ENCODE assay signal across 39 mouse cellular contexts in the genomic region with DNA sequence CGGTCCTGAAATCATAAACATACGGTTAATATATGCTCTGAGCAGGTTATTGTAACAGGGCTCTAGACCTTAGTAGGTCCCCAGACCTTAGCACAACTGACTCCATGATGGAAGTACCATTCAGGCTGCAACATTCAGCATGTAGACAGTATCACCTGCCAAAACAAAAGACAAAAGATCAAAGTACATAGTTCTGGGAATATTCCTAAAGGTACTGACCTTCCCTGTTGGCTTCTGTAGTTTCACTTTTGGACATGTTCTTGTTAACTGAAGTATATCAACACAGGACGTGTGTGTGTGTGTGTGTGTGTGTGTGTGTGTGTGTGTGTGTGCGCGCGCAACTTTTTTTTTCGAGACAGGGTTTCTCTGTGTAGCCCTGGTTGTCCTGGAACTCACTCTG. TPM values are rescaled to one million over a fixed set of nuclear protein-coding genes. Genes with fewer than 3 reads are reported as not detected.
"Had no signal": no experiment of that assay in that cellular context is flagged by ENCODE, and none has a peak within 500 bp of the region (broad histone marks: within the 10 kb centered on the region; RNA-seq: fewer than 3 reads in every experiment).

No protein-coding gene starts in this region.

- H3K4me3 ChIP-seq: left cerebral cortex, adult 2 months; limb, embryonic 10.5 days; limb, embryonic 12.5 days; limb, embryonic 13.5 days; liver, embryonic 12.5 days; lung, embryonic 15.5 days; megakaryocyte, embryonic 14.5 days; midbrain, embryonic 12.5 days; midbrain, embryonic 13.5 days; neural tube, embryonic 12.5 days had no signal

- H3K36me3 ChIP-seq: limb, embryonic 12.5 days; limb, embryonic 13.5 days; limb, embryonic 15.5 days; liver, embryonic 12.5 days; liver, embryonic 13.5 days; liver, embryonic 15.5 days; lung, embryonic 15.5 days; midbrain, embryonic 10.5 days; midbrain, embryonic 12.5 days; midbrain, embryonic 13.5 days; midbrain, embryonic 15.5 days; neural tube, embryonic 12.5 days had no signal

- H3K27me3 ChIP-seq: limb, embryonic 12.5 days; limb, embryonic 13.5 days; limb, embryonic 15.5 days; liver, embryonic 12.5 days; liver, embryonic 13.5 days; liver, embryonic 15.5 days; lung, embryonic 15.5 days; midbrain, embryonic 12.5 days; midbrain, embryonic 13.5 days; midbrain, embryonic 15.5 days; neural tube, embryonic 12.5 days had no signal

- ATAC-seq: liver, embryonic 12.5 days; lung, postnatal 0 days; midbrain, embryonic 16.5 days had no signal

- H3K9ac ChIP-seq: limb, embryonic 12.5 days; limb, embryonic 13.5 days; limb, embryonic 15.5 days; liver, embryonic 12.5 days; liver, embryonic 13.5 days; liver, embryonic 15.5 days; lung, embryonic 14.5 days; lung, embryonic 15.5 days; midbrain, embryonic 12.5 days; midbrain, embryonic 13.5 days; midbrain, embryonic 15.5 days; neural tube, embryonic 12.5 days had no signal

- H3K27ac ChIP-seq: left cerebral cortex, adult 2 months; limb, embryonic 10.5 days; limb, embryonic 12.5 days; limb, embryonic 13.5 days; limb, embryonic 15.5 days; liver, embryonic 12.5 days; liver, embryonic 13.5 days; liver, embryonic 14.5 days; liver, embryonic 15.5 days; lung, embryonic 15.5 days; macrophage; midbrain, embryonic 10.5 days; midbrain, embryonic 12.5 days; midbrain, embryonic 13.5 days; neural tube, embryonic 12.5 days had no signal

- H3K9me3 ChIP-seq: limb, embryonic 10.5 days; limb, embryonic 12.5 days; limb, embryonic 13.5 days; limb, embryonic 15.5 days; liver, embryonic 12.5 days; liver, embryonic 13.5 days; liver, embryonic 15.5 days; lung, embryonic 15.5 days; midbrain, embryonic 10.5 days; midbrain, embryonic 12.5 days; midbrain, embryonic 13.5 days; midbrain, embryonic 15.5 days; neural tube, embryonic 12.5 days had no signal

- H3K4me2 ChIP-seq: limb, embryonic 15.5 days; lung, embryonic 14.5 days; midbrain, embryonic 12.5 days; neural tube, embryonic 12.5 days had no signal

- DNase-seq: left cerebral cortex, postnatal 4 days; liver; liver, embryonic 13.5 days; lung, adult 18-20 months; lung, adult 2 months; lung, embryonic 14.5 days; lung, postnatal 10 days; lung, postnatal 14 days; lung, postnatal 36 days; lung, postnatal 4 days; midbrain, embryonic 14.5 days had no signal

RNA-seq across cellular contexts. Expression of a gene that starts 43.1 kb away (rescaled TPM):
- total RNA-seq: left cerebral cortex, adult 2 months; left cerebral cortex, postnatal 10 days; left cerebral cortex, postnatal 14 days; left cerebral cortex, postnatal 25 days; left cerebral cortex, postnatal 36 days; megakaryocyte, adult 5-6 weeks; megakaryocyte-erythroid progenitor cell, adult 5-6 weeks; monocyte, adult 5-6 weeks had no signal
- polyA plus RNA-seq: limb, embryonic 10.5 days; limb, embryonic 11.5 days; limb, embryonic 12.5 days; limb, embryonic 13.5 days; limb, embryonic 14.5 days; limb, embryonic 15.5 days; liver, embryonic 13.5 days; liver, embryonic 15.5 days; macrophage; myocyte had no signal
